Comparison of ENCODE assay signal across 8 mouse cellular contexts in the genomic region with DNA sequence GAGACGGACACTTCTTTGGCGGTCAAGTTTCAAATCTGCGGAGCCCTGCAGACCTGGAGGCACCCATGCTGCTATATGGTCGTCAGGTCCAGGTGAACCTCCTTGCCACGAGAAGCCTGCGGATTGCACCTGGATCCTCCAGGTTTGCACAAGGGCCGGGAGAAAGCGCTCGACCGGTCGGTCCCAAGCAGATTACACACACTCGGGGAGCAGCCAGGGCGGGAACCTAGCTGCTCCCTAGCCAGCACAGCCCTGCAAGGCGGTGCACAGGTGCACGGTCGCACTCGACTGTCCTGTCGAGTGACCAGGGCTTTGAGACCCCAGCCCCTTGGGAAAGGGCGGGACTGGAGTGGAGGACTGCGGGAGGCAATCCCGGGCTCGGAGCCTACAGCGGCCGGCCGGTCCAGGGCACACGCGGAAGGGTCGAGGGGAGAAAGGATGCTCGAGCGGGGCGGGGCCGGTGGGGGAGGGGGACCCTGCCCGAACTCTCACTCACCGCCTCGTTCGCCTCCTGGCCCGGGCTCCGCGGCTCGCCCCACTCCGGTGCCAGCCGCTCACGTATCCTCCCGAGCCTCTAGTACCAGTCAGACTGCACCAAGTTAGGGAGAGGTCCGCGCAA. TPM values are rescaled to one million over a fixed set of nuclear protein-coding genes. Genes with fewer than 3 reads are reported as not detected.
DNase-seq lines count a peak whose midpoint lies in the region; ATAC-seq and TF ChIP-seq lines count a peak whose summit lies in the region.

No protein-coding gene starts in this region.

- peaks cover 6% of the 10 kb centered on the region; the same call in 1 of the 2 replicates for H3K36me3 ChIP-seq in heart, embryonic 12.5 days
- H3K36me3 ChIP-seq in heart, embryonic 15.5 days: no peaks in the 10 kb centered on the region
- peaks cover 8% of the 10 kb centered on the region for H3K36me3 ChIP-seq in neural tube, embryonic 13.5 days

- no peak for TF ChIP-seq POLR2A in bone marrow macrophage, adult 2 months (IDR thresholded peaks at IDR 0.05; ENCODE audit: borderline replicate concordance, low read depth, low read length)

- no peak overlapping the region for H3K27ac ChIP-seq in heart, embryonic 12.5 days (ENCODE audit: poor library complexity, severe bottlenecking)
- 0 out of 2 replicates have a peak overlapping the region, but pooled peaks have one; percentile 9 for H3K27ac ChIP-seq in bone marrow macrophage, adult 2 months (ENCODE audit: insufficient read depth, low read depth, low read length)
- H3K27ac ChIP-seq in heart, embryonic 15.5 days: peak overlapping the region; percentile 74
- peak overlapping the region; percentile 87 for H3K27ac ChIP-seq in neural tube, embryonic 13.5 days (replicated peaks)

- under 1% methylated on average over 35 of the region's 46 CpGs for WGBS in heart, embryonic 12.5 days
- 0% methylated on average over 39 of the region's 46 CpGs for WGBS in heart, embryonic 15.5 days
- WGBS in neural tube, embryonic 13.5 days: under 1% methylated on average over 46 of the region's 46 CpGs

- no peaks in the 10 kb centered on the region for H3K27me3 ChIP-seq in heart, embryonic 12.5 days (replicated peaks)
- H3K27me3 ChIP-seq in heart, embryonic 15.5 days: no peaks in the 10 kb centered on the region
- H3K27me3 ChIP-seq in neural tube, embryonic 13.5 days: no peaks in the 10 kb centered on the region

- DNase-seq in heart, postnatal 36 days: no peak
- peak; percentile 59 for DNase-seq in CD4-positive helper T cell, adult 2 months (ENCODE audit: low read depth, low spot score)
- peak; percentile 33 for DNase-seq in liver
- no peak for DNase-seq in left cerebral cortex, adult 18-20 months (ENCODE audit: low spot score in 2 of 2)

- H3K9me3 ChIP-seq in heart, embryonic 12.5 days (replicated peaks): no peaks in the 10 kb centered on the region
- H3K9me3 ChIP-seq in heart, embryonic 15.5 days (replicated peaks): no peaks in the 10 kb centered on the region
- H3K9me3 ChIP-seq in neural tube, embryonic 13.5 days: no peaks in the 10 kb centered on the region

- peaks cover 22% of the 10 kb centered on the region for H3K4me1 ChIP-seq in heart, embryonic 12.5 days (replicated peaks)
- peaks cover 34% of the 10 kb centered on the region for H3K4me1 ChIP-seq in bone marrow macrophage, adult 2 months (ENCODE audit: control insufficient read depth, insufficient read depth, low read length)
- peaks cover 18% of the 10 kb centered on the region for H3K4me1 ChIP-seq in heart, embryonic 15.5 days (replicated peaks)
- peaks cover 30% of the 10 kb centered on the region for H3K4me1 ChIP-seq in neural tube, embryonic 13.5 days (replicated peaks)

- peak overlapping the region; percentile 89 for H3K4me2 ChIP-seq in heart, embryonic 12.5 days
- H3K4me2 ChIP-seq in heart, embryonic 15.5 days: peak overlapping the region; percentile 90
- peak overlapping the region; percentile 85 for H3K4me2 ChIP-seq in neural tube, embryonic 13.5 days

- H3K9ac ChIP-seq in heart, embryonic 12.5 days: peak overlapping the region; percentile 94
- peak overlapping the region; percentile 92 for H3K9ac ChIP-seq in heart, embryonic 15.5 days
- H3K9ac ChIP-seq in neural tube, embryonic 13.5 days: peak overlapping the region; percentile 97

- ATAC-seq in heart, embryonic 12.5 days (ENCODE audit: insufficient number of reproducible peaks, low FRiP score): peak; percentile 51
- peak; percentile 19 for ATAC-seq in heart, embryonic 15.5 days (replicated peaks; ENCODE audit: insufficient number of reproducible peaks, insufficient read depth, low FRiP score, low read depth)
- peak; percentile 72 for ATAC-seq in neural tube, embryonic 13.5 days (ENCODE audit: low read depth)

- TF ChIP-seq CTCF in bone marrow macrophage, adult 2 months (IDR thresholded peaks at IDR 0.05; ENCODE audit: low read depth, low read length): no peak

- H3K4me3 ChIP-seq in heart, embryonic 12.5 days: peak overlapping the region; percentile 93
- peak overlapping the region; percentile 99 for H3K4me3 ChIP-seq in bone marrow macrophage, adult 2 months (ENCODE audit: insufficient read depth, low read length)
- H3K4me3 ChIP-seq in heart, embryonic 15.5 days: peak overlapping the region; percentile 94
- H3K4me3 ChIP-seq in neural tube, embryonic 13.5 days: peak overlapping the region; percentile 98

- intact Hi-C loops in heart, postnatal 36 days (cut with DNase I): no loop called here

RNA-seq across cellular contexts. Expression of gene Mrtfa, which starts 0.4 kb away (rescaled TPM):
- polyA plus RNA-seq in heart, embryonic 12.5 days (2016; fragmentation: Nextera tagmentation; extraction: Ambion mirVana): 19.4 TPM in 2 replicates
- total RNA-seq in heart, postnatal 36 days (2021): 10 to 100 TPM in 1 of 2 experiments, 1 to 10 TPM in 1; 8.0 to 11.1 TPM
- polyA plus RNA-seq in bone marrow macrophage, adult 2 months (2012; ENCODE audit: insufficient read depth, insufficient read length, missing spikeins): 62.6 and 66.0 TPM in 2 replicates
- polyA plus RNA-seq in heart, embryonic 15.5 days (2015; fragmentation: Nextera tagmentation; extraction: Ambion mirVana): 11.4 and 19.0 TPM in 2 replicates
- polyA plus RNA-seq in neural tube, embryonic 13.5 days (2015; fragmentation: Nextera tagmentation; extraction: Ambion mirVana): 23.3 and 27.1 TPM in 2 replicates
- total RNA-seq in left cerebral cortex, adult 18-20 months (2021): 10 to 100 TPM; 60.3 to 61.9 TPM

RNA-seq across cellular contexts. Expression of gene Mchr1, which starts 45.2 kb away (rescaled TPM):
- polyA plus RNA-seq in heart, embryonic 12.5 days (2016; fragmentation: Nextera tagmentation; extraction: Ambion mirVana): not detected in 2 replicates
- not detected for total RNA-seq in heart, postnatal 36 days (2021)
- polyA plus RNA-seq in bone marrow macrophage, adult 2 months (2012; ENCODE audit: insufficient read depth, insufficient read length, missing spikeins): not detected in 2 replicates
- 0.13 and 0.22 TPM in 2 replicates for polyA plus RNA-seq in heart, embryonic 15.5 days (2015; fragmentation: Nextera tagmentation; extraction: Ambion mirVana)
- polyA plus RNA-seq in neural tube, embryonic 13.5 days (2015; fragmentation: Nextera tagmentation; extraction: Ambion mirVana): 2.6 and 2.8 TPM in 2 replicates
- 10 to 100 TPM; 20.7 to 25.6 TPM for total RNA-seq in left cerebral cortex, adult 18-20 months (2021)

Comparison
In these comparisons a context has a peak if more than half of its experiments do, and no peak if none do; other contexts are left out.
1. ATAC-seq: peak in every context shown above with its lines; median percentile 72 in neural tube, embryonic 13.5 days; 51 in heart, embryonic 12.5 days; 19 in heart, embryonic 15.5 days.
2. DNase-seq: peak in CD4-positive helper T cell, adult 2 months (single experiment) and liver (single experiment); none in heart, postnatal 36 days (0 of 2) and left cerebral cortex, adult 18-20 months (0 of 2).
3. Peak in every context shown above with its lines, with median percentiles within 50 percentile points of each other: H3K4me2 ChIP-seq, H3K4me3 ChIP-seq and H3K9ac ChIP-seq.